Mouse (Mus musculus) left cerebral cortex, postnatal 14 days (tissue): Measurements from ENCODE around the gene Ctf1. TPM values are rescaled to one million over a fixed set of nuclear protein-coding genes. Genes with fewer than 3 reads are reported as not detected.

ENCODE experiments used
- DNase-seq, 2 experiments: peaks; one replicate each; pipeline ENCODE4 v3.0.0; 2021 to 2022; ENCODE audit warnings: low spot score in 2 of 2, mixed read lengths in 1 of 2
- intact Hi-C: fragments of 180-260 bp; cut with DNase I; formaldehyde crosslinking; loops from one replicate; pipeline ENCODE4 v1.15.1; 2025
- long read RNA-seq, 2 experiments: library from polyadenylated mRNA; stranded (forward); transcript quantifications; one replicate each; pipeline ENCODE4 v2.0.0; 2021
- total RNA-seq, 2 experiments: library from RNA; stranded (reverse); gene quantifications; 2 replicates each; pipeline ENCODE4 v1.2.3; 2021

Gene Ctf1
- 1 to 10 TPM; 2.3 to 2.7 TPM for total RNA-seq
- long read RNA-seq, experiment 1, partial matches to known transcripts, result 0 of 1 reads
- long read RNA-seq, experiment 1, other reads (novel, unspliced or antisense), result 0 of 1 reads
- long read RNA-seq, experiment 2, partial matches to known transcripts, result 1 of 3 reads
- long read RNA-seq, experiment 2, other reads (novel, unspliced or antisense), result 0 of 3 reads

DNA sequence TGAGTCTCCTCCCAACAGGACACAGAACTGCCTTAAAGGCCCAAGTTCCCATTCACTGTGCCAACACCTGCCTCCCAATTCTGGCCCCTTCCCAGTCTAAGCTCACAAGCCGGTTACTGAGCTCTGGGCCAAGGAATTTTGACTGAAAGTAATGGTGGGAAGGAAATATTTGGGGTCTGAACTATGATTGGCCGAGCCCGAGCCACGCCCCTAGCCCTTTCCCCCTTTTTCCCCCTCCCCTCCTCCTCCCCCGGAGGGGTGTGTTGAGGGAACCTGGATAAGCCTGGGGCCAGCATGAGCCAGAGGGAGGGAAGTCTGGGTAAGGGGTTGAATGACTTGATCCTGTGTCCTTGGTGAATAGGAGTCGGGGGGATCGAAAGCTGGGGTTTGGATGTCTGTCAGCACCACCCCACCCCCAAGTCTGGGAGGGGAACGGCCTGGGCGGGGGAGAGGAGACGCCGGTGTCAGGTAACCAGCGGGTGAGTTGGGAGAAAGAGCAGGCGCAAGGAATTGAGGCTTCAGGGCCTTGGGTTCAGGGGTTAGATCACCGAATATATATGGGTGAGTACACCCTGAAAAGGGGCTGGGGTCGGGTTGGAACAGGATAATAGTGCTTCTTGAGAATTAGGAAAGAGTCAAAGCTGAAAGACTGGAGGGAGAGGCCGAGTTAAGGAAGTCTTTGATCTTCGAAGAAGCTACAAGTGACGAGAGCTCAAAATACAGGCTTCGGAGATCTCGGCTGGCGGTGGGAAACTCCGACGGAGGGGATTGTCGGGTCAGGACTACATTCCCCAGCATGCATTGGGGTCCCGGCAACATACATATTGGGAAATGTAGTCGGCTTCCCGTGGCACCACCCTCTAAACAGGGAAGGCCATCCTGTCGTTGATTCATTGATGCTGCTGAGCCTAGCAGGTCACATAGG lies at the start of gene Ctf1:
Ctf1 (plus strand) TSS at position 276 of the 925 bp plus-strand sequence.
- peak; percentile 77 to 78 for DNase-seq

GRCm38 (mm10) chr7:127662926-127663325 lies 49.6 kb upstream of the Ctf1 start:
- intact Hi-C loops, result no loop called here
- DNase-seq, result no peak

More for the DNA sequence above, at the start of gene Ctf1:
- intact Hi-C loops, result no loop called here

GRCm38 (mm10) chr7:127666066-127666654 lies 46.4 kb upstream of the Ctf1 start:
- DNase-seq, result no peak
- intact Hi-C loops, result no loop called here

- intact Hi-C loops, result no loop called here
- DNase-seq, result no peak
Observed at GRCm38 (mm10) chr7:127666679-127667078, 45.9 kb upstream of the Ctf1 start.

DNA sequence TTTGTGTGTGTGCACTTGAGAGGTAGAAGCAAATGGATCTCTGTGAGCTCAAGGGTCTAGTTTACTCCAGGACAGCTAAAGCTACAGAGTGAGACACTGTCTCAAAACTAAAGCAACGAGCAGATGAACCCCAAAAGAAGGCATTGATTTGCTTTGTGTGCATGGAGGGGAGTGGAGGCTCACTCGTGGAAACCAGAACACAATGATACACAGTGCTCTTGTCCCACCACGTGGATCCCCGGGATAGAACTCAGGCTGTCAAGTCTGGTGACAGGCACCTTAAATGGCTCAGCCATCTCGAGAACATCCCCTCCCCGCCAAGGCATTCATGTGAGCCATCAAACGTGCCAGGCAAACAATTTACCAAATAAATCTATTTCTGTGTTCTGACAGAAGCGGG lies 45.4 kb upstream of the Ctf1 start:
- DNase-seq, result peak; percentile 21 to 49
- intact Hi-C loops, result no loop called here

DNA sequence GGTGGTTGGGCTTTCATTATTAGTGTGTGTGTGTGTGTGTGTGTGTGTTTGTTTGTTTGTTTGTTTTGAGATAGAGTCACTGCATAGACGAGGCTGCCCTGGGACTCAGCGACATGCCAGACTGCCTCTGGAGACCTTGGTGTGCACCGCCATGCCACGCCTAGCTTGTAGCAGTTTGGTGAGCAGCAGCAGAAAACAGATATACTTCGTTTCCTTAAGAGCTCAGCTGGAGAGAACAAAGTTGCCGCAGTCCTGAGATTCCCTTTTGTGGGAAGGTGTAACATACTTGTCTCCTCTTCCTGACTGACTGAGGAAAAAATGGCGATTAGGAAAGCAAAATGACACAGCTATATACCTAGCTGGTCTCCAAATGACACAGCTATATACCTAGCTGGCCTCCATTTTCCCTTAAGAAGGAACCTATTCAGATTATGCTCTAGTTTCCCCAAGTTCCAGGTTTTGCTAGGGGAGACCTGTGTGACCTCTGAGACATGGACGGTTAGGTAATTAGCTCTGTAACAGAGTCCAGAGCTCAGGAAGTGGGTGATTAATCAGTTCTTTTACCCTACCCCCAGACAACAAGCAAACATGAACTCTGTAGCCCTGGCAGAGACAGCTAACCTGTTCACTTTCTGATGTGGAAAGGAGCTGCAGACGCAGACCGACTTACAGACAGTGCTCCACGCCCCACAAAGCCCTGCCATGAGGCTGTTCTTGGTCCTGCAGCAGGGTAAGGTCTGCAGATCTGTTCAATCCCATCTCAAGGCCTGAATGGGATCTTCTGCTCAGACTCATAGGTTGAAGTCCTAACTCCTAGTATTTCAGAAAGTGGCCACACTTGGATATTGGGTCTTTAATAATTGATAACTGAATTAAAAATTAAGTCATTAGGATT lies 40.4 kb upstream of the Ctf1 start:
- intact Hi-C loops, result loop anchor here (5.0 kb wide), 1 partner anchor 85 kb away; no protein-coding TSS in a partner anchor
- DNase-seq, result no peak

- no peak for DNase-seq
- intact Hi-C loops, result loop anchor here (5.0 kb wide), 1 partner anchor 85 kb away; no protein-coding TSS in a partner anchor
Observed at GRCm38 (mm10) chr7:127672776-127673175, 39.8 kb upstream of the Ctf1 start.

GRCm38 (mm10) chr7:127674977-127675376 lies 37.6 kb upstream of the Ctf1 start:
- intact Hi-C loops, result loop anchor here (2.0 to 5.0 kb wide), 3 partner anchors 34 to 82 kb away; partner anchors contain the start of genes Bcl7c and Fbxl19
- peak; percentile 95 for DNase-seq

GRCm38 (mm10) chr7:127675391-127675811 lies 37.1 kb upstream of the Ctf1 start:
- intact Hi-C loops, result loop anchor here (2.0 to 5.0 kb wide), 2 partner anchors 33 to 67 kb away; partner anchors contain the start of genes Bcl7c and Fbxl19
- DNase-seq, result peak; percentile 37 to 80

- intact Hi-C loops, result loop anchor here (5.0 kb wide), 1 partner anchor 65 kb away; the partner anchor contains the start of gene Fbxl19
- DNase-seq, result peak in 1 of 2 experiments; percentile 52
Observed at GRCm38 (mm10) chr7:127677077-127677476, 35.5 kb upstream of the Ctf1 start.

DNA sequence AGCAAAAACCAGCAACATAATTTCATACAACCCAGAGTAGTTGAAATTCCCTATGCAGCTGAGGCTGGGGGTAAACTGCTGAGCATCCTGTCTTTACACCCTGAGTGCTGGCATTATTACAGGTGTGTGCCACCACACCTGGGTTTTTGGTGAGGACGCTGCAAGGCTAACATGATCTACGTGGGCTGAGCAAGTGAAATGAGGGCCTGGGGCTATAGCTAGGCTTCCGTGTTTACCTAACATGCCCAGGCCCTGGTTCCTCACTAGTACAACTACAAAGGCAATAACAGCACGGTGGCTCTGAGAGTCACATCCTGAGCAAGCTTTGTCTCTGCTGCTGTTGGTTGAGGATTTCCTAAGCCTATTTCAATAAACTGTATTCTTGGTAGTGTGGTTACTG lies 34.9 kb upstream of the Ctf1 start:
- DNase-seq, result no peak
- intact Hi-C loops, result loop anchor here (5.0 kb wide), 1 partner anchor 65 kb away; the partner anchor contains the start of gene Fbxl19

DNA sequence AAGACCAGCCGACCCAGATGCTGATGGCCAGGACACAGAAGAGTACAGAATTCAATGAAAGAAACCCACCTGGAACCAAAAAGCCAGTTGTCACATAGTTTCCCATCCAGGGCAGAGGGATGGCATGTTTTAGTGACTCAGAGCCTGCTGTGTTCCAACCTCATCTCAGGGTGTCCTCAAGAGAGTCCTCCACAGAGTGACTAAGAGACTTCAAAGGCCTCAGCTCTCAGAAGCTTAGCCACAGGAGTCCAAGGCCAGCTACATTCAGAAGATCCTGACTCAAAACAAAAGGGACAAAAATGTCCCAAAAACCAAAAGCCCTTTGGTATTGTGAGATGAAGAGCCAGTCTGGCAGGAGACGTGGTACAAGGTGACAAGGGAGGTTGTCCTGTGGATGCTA lies 33.7 kb upstream of the Ctf1 start:
- intact Hi-C loops, result loop anchor here (5.0 kb wide), 1 partner anchor 63 kb away; the partner anchor contains the start of gene Fbxl19
- DNase-seq, result no peak

DNA sequence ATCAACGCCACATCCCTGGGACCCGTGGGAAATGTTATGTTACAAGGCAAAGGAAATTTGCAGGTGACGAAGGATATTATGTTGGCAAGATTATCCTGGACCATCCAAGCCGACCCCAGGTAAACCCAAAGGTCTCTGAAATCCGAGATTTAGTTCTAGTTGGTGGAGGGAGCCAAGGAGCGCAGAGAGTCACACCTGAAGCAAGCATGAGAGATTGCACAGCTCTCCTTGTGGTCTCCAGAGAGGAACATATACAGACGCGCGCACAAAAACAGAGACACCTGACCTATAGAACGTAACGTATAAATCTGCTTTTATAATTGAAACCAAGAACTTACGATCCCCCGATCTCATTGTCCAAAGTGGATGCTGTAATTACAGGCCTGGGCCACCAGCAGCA lies 32.0 kb upstream of the Ctf1 start:
- DNase-seq, result no peak
- intact Hi-C loops, result no loop called here

GRCm38 (mm10) chr7:127681888-127682553 lies 30.5 kb upstream of the Ctf1 start:
- intact Hi-C loops, result no loop called here
- DNase-seq, result no peak

DNA sequence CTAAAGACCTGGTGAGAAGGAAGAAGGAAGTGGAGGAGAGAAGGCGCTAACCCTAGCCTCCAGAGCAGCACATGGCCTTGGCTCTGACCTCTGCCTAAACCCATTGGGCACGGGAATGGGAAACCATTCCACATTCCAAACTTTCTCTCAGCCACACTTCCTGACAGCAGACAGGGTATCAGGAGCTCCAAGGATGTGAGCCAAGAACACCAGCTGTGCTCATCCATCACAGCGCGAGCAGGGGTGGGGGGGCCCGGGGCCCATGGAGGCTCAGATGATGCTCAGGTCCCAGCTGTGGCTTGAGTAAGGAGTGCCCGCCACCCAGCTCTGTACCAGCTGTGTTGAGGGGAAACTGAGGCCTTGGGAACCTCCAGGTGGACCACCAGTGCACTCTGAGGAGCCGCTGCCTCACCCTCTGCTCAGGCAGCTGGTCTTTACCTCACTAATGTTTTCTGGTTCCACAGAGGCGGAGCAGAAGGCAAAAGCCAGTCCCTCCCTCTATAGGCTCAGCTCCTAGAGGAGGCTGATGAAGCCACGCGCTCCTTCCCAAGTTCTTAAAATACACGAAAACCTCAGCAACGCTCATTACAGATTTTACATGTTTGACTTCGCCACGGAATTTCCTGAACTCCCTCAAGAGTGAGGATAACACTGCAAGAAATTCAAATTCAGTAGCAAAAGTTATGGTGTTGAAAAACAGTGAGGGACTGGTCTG lies 27.1 kb upstream of the Ctf1 start:
- DNase-seq, result peak; percentile 39 to 70
- intact Hi-C loops, result no loop called here

GRCm38 (mm10) chr7:127686740-127687449 lies 25.6 kb upstream of the Ctf1 start:
- DNase-seq, result no peak
- intact Hi-C loops, result no loop called here

DNA sequence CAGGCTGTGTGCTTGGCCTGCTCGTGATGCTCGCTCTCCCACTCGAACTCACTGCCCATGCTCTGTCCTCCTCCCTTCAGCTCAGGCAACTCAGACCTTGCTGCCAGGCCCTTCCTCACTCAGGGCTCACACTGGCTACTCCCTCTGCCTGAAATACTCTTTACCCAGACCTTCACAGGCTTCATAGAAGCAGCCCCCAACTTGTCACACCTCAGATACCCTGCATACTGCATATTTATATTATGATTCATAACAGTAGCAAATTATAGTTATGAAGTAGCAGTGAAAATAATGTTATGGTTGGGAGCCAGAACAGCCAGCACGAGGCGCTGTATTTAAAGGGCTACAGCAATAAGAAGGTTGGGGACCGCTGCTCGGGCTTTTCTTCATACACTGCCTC lies 23.6 kb upstream of the Ctf1 start:
- intact Hi-C loops, result no loop called here
- peak in 1 of 2 experiments; percentile 72 for DNase-seq
